Mouse (Mus musculus): ENCODE results near the gene Kank1.

DNA sequence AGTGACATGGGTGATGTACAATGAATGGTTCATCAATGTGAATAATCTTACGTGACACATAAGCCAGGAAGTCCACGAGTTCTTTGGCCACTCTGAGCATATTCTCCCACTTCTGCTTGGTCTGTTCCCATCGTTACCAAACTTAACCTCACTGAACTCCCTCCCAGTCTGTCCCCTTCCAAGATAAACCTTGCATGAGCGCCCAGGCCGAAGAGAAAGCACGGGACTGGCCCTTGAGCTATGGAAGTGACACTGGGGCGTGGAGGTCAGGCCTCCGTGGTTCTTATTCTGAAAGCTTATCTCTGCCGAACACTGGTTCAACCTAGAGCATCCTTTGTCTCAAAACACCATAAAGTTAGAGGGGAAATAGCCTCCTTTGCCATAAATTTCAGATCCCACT, 194.7 kb downstream of the Kank1 start:
- TF ChIP-seq CTCF (IDR thresholded peaks at IDR 0.05; ENCODE audit: borderline replicate concordance, insufficient read depth, low read length) (no peak), POLR2A (IDR thresholded peaks at IDR 0.05; ENCODE audit: low read depth, low read length) (no peak)

All from embryonic fibroblast, embryonic 13.5 days (primary cell).